Mouse (Mus musculus) cerebellum, postnatal 10 days (tissue): ENCODE data around the gene Slc9b1.

ENCODE experiments used
- DNase-seq, 2 experiments: peaks; one replicate each; pipeline ENCODE4 v3.0.0; 2021; ENCODE audit warnings: mixed read lengths in 2 of 2

Gene Slc9b1

DNA sequence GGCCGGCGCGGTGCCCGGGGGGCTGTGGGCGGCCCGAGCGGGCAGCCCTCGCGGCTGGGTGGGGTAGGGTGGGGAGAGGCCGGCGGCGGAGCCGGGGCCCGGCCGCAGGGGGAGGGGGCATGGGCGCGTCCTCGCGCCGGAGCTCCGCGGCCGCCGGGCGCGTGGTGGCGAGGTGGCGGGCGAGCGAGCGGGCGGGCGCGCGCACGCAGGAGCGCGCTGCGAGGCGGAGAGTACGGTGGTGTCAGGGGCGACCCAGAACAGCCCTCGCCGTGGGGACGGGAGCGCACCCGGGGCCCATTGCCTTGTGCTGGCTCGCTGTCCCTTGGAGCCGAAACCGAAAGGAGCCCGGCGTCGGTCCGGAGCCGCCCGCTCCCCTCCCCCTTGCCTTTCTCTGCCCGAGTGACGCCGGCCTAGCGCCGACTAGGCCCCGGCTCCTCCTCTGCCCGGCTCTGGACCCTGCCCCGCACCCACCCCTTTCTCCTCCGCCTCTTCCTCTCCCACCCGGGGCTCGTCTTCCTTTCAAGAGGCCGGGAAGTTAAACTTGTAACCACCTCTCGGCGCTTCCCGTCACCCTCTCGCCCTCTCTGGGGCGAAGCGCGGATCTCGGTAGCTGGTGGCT, 91.2 kb downstream of the Slc9b1 start:
- DNase-seq, result peak; percentile 88 to 90

DNA sequence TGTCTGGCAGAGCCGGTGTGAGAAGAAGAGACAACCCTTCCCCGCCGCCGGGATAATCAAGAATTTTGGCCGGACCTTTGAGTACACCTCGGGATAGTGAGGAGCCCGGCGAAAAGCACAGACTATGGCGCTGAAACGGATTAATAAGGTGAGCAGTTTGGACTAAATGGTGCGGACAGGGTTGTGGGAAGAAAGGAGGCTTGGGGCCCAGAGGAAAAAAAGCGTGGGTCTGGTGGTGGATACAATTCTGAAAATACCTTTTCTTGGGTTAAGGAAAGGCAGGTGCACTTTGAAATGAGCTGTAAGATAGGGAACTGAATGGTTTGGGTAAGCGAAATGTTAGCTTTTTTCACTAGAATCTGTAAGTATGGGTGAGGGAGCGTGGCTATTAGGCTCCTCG, 91.8 kb downstream of the Slc9b1 start:
- no peak for DNase-seq

DNA sequence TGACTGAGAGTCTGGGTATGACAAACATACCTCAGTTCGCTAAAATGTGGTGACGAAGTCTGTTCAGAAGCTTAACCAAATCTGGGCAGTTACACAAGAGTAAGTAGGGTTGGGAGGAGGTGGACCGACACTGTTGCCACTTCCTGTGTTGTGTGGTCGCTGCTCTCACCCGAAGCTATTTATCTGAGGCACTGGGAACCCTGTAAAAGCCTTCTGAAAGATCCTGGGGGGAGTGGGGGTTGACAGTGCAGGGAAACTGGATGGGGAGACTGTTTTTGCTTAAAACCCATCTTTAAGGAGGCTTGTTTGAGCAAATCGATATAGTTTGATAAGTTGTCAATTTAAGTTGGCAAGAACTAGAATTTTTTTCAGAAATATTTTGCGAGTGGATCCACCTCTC, 92.4 kb downstream of the Slc9b1 start:
- DNase-seq, result peak; percentile 28 to 38

DNA sequence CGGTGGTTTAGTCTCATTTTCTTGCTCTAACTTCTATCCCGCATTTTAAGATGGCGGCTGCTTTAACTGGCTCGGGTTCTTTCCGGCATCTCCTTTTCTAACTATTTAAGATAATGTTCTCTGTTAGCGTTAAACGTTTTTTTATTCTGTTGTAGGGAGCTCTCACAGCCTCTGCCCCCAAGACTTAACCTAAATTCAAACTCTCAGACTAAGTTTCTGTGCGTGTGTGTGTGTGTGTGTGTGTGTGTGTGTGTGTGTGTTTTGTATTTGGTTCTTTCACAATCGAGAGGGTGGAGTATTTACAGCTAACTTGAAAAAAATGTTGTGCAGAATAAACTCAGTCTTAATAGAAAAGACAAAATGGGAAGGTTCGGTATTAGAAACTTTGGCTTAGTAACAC, 92.8 kb downstream of the Slc9b1 start:
- peak in 1 of 2 experiments; percentile 4 for DNase-seq

DNA sequence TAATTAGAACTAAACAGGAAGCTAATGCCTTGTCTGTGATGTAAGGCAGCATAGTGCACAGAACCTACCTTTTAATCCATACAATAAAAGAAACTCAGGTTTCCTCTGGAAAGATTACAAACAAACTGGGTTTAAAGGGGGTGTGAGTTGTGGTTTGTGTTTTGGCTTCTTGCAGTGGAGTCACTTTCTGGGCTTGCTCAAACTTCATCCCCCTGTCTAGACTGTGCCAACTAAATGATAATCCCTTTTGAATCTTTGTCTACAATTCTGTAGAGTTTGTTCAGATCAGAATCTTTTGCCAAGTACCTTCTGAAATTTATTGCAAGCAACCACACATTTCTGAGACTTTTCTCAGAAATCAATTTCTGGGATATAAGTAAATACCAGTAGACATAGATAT, 97.1 kb downstream of the Slc9b1 start:
- DNase-seq, result no peak
